Mouse (Mus musculus): Measurements from ENCODE around the gene Lmo7. TPM values are rescaled to one million over a fixed set of nuclear protein-coding genes. Genes with fewer than 3 reads are reported as not detected.
A peak's percentile ranks its signal among the peaks of the same experiment; 100 is the strongest.

The Lmo7 gene
- polyA plus RNA-seq, 1 experiment from 2014 or later, result 2.8 TPM

DNA sequence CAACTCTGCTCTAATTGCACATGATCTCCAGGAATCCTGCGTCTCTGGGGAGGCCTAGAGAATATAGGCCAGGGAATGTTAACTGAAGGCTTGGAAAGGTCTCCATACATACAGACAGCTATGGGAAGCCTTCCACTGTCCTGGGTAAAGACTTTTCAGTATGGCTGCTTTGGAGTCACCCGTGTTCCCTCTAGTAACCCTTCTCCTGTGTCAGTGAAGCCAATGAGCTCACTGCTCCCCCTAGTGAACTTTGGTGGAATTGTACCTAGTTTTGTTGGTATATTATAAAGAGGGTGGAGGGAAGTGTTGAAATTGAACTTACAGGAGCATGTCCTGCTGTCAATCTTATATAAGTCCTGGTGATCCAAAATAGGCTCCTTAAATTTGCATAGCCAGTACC is 219.4 kb downstream of the Lmo7 start:
- no peak for ATAC-seq
- Histone ChIP-seq H3K27me3 (ENCODE audit: insufficient read depth, low read length) (no peaks in the 10 kb centered on the region), H3K36me3 (replicated peaks; ENCODE audit: insufficient read depth, low read length) (no peaks in the 10 kb centered on the region), H3K9ac (replicated peaks) (no peak overlapping the region), H3K27ac (ENCODE audit: low read depth) (no peak overlapping the region), H3K4me2 (ENCODE audit: low read depth, low read length) (no peak overlapping the region), H3K4me1 (ENCODE audit: insufficient read depth) (no peaks in the 10 kb centered on the region), H3K9me3 (ENCODE audit: low read length) (no peaks in the 10 kb centered on the region), H3K4me3 (ENCODE audit: low read depth, low read length) (no peak overlapping the region)
- peak; percentile 17 for DNase-seq
- TF ChIP-seq EP300 (IDR thresholded peaks at IDR 0.05; ENCODE audit: low read depth) (no peak), CTCF (IDR thresholded peaks at IDR 0.05; ENCODE audit: low read depth) (peak; percentile 68)
- WGBS (ENCODE audit: insufficient replicate concordance), result 38% methylated on average over 2 of the region's 2 CpGs

DNA sequence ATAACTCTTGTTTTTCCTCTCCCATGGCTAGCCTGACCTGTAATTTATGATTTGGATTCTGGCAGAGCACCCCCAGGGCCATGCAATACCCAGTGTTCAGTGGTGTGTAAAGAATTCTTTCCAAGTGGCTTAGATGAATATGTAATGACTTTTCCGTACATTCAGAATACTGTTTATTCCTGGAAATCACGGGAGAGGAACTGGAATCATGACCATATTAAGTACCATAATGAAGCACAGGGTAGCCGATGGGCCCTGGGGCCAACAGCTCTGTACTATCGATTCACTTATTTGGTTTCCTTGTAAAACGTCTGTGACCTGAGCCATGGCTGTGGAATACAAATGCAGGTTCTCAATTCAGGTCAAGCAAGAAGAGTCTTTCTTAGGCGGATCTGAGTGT is 221.3 kb downstream of the Lmo7 start:
- WGBS (ENCODE audit: insufficient replicate concordance), result 84% methylated on average over 6 of the region's 6 CpGs
- Histone ChIP-seq H3K36me3 (replicated peaks; ENCODE audit: insufficient read depth, low read length) (no peaks in the 10 kb centered on the region), H3K27ac (ENCODE audit: low read depth) (no peak overlapping the region), H3K4me3 (ENCODE audit: low read depth, low read length) (no peak overlapping the region), H3K9ac (replicated peaks) (no peak overlapping the region), H3K4me1 (ENCODE audit: insufficient read depth) (no peaks in the 10 kb centered on the region), H3K27me3 (ENCODE audit: insufficient read depth, low read length) (no peaks in the 10 kb centered on the region), H3K4me2 (ENCODE audit: low read depth, low read length) (no peak overlapping the region), H3K9me3 (ENCODE audit: low read length) (no peaks in the 10 kb centered on the region)
- ATAC-seq, result no peak
- no peak for DNase-seq
- TF ChIP-seq CTCF (IDR thresholded peaks at IDR 0.05; ENCODE audit: low read depth) (no peak), EP300 (IDR thresholded peaks at IDR 0.05; ENCODE audit: low read depth) (no peak)

DNA sequence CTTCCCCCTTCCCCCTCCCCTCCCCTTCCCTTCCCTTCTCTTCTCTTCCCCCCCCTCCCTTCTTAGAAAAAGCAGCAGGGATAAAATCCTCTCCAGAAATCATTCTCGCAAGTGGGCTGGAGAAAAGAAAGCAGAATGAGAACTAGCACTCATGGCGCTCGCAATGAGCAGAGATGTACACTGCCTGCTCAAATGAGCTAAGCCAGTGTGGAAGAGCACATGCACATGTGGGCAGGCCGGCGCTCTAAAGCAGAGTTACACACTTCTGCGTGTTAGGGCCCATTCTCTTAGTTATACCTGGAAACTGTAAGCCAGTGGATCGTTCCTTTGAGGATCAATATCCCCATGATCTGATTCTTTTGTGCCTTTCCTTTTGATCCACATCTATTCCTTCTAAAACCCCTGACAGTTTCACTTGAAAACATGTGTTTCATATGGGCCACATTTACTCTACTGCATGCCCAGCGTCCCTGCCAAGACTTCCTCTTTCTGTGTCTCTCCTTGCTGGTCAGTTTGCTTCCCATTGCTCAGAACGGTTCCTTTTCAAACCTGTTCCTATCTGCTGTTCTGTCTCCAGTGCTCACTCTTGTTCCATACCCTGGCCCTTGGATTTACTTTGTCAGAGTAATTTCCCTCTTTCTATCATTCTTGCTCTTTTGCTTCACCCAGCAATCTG is 224.2 kb downstream of the Lmo7 start:
- no peak overlapping the region for H3K4me3 ChIP-seq (ENCODE audit: low read depth, low read length)
- TF ChIP-seq CTCF (IDR thresholded peaks at IDR 0.05; ENCODE audit: low read depth) (no peak), EP300 (IDR thresholded peaks at IDR 0.05; ENCODE audit: low read depth) (no peak)
- no peak overlapping the region for H3K4me2 ChIP-seq (ENCODE audit: low read depth, low read length)
- H3K27me3 ChIP-seq (ENCODE audit: insufficient read depth, low read length), result no peaks in the 10 kb centered on the region
- no peak overlapping the region for H3K27ac ChIP-seq (ENCODE audit: low read depth)
- no peaks in the 10 kb centered on the region for H3K36me3 ChIP-seq (replicated peaks; ENCODE audit: insufficient read depth, low read length)
- no peaks in the 10 kb centered on the region for H3K4me1 ChIP-seq (ENCODE audit: insufficient read depth)
- 60% methylated on average over 9 of the region's 9 CpGs for WGBS (ENCODE audit: insufficient replicate concordance)
- H3K9ac ChIP-seq (replicated peaks), result no peak overlapping the region
- DNase-seq (no peak), ATAC-seq (no peak)
- no peaks in the 10 kb centered on the region for H3K9me3 ChIP-seq (ENCODE audit: low read length)

GRCm38 (mm10) chr14:101964381-101964780 is 234.6 kb downstream of the Lmo7 start:
- H3K4me3 ChIP-seq (ENCODE audit: low read depth, low read length), result no peak overlapping the region
- no peak for TF ChIP-seq EP300 (IDR thresholded peaks at IDR 0.05; ENCODE audit: low read depth)
- no peak for TF ChIP-seq CTCF (IDR thresholded peaks at IDR 0.05; ENCODE audit: low read depth)
- no peak overlapping the region for H3K4me2 ChIP-seq (ENCODE audit: low read depth, low read length)
- H3K27me3 ChIP-seq (ENCODE audit: insufficient read depth, low read length), result no peaks in the 10 kb centered on the region
- no peaks in the 10 kb centered on the region for H3K36me3 ChIP-seq (replicated peaks; ENCODE audit: insufficient read depth, low read length)
- H3K9ac ChIP-seq (replicated peaks), result no peak overlapping the region
- 75% methylated on average over 6 of the region's 6 CpGs for WGBS (ENCODE audit: insufficient replicate concordance)
- no peaks in the 10 kb centered on the region for H3K9me3 ChIP-seq (ENCODE audit: low read length)
- no peak overlapping the region for H3K27ac ChIP-seq (ENCODE audit: low read depth)
- ATAC-seq, result no peak
- DNase-seq, result no peak
- no peaks in the 10 kb centered on the region for H3K4me1 ChIP-seq (ENCODE audit: insufficient read depth)

GRCm38 (mm10) chr14:101964956-101965355 is 235.2 kb downstream of the Lmo7 start:
- DNase-seq, result no peak
- no peaks in the 10 kb centered on the region for H3K9me3 ChIP-seq (ENCODE audit: low read length)
- H3K9ac ChIP-seq (replicated peaks), result no peak overlapping the region
- no peaks in the 10 kb centered on the region for H3K4me1 ChIP-seq (ENCODE audit: insufficient read depth)
- ATAC-seq, result no peak
- WGBS (ENCODE audit: insufficient replicate concordance), result 62% methylated on average over 1 of the region's 1 CpGs
- no peak for TF ChIP-seq CTCF (IDR thresholded peaks at IDR 0.05; ENCODE audit: low read depth)
- TF ChIP-seq EP300 (IDR thresholded peaks at IDR 0.05; ENCODE audit: low read depth), result no peak
- no peaks in the 10 kb centered on the region for H3K36me3 ChIP-seq (replicated peaks; ENCODE audit: insufficient read depth, low read length)
- H3K4me3 ChIP-seq (ENCODE audit: low read depth, low read length), result no peak overlapping the region
- H3K27ac ChIP-seq (ENCODE audit: low read depth), result no peak overlapping the region
- H3K27me3 ChIP-seq (ENCODE audit: insufficient read depth, low read length), result no peaks in the 10 kb centered on the region
- no peak overlapping the region for H3K4me2 ChIP-seq (ENCODE audit: low read depth, low read length)

DNA sequence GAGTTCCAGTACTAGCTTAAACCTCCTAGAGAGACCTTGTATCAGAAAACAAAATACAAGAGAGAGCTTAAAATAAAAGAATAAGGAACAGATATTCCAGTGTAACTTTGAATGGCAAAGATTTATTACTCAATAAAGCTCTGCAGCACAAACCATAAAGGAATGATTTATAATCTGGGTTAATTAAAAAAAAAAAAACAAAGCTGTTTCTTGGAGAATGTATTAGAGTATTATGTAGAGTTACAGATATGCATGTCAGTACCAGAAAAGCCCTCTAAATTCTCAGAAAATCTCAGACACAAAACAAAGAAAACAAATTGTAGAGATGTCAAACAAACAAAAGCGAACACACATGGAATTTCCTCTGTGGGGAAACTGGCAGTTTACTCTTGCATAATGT is 243.0 kb downstream of the Lmo7 start:
- no peaks in the 10 kb centered on the region for H3K9me3 ChIP-seq (ENCODE audit: low read length)
- H3K36me3 ChIP-seq (replicated peaks; ENCODE audit: insufficient read depth, low read length), result no peaks in the 10 kb centered on the region
- no peak overlapping the region for H3K9ac ChIP-seq (replicated peaks)
- TF ChIP-seq CTCF (IDR thresholded peaks at IDR 0.05; ENCODE audit: low read depth) (no peak), EP300 (IDR thresholded peaks at IDR 0.05; ENCODE audit: low read depth) (no peak)
- no peak overlapping the region for H3K4me3 ChIP-seq (ENCODE audit: low read depth, low read length)
- no peak overlapping the region for H3K27ac ChIP-seq (ENCODE audit: low read depth)
- no peak for DNase-seq
- 64% methylated on average over 1 of the region's 1 CpGs for WGBS (ENCODE audit: insufficient replicate concordance)
- no peaks in the 10 kb centered on the region for H3K4me1 ChIP-seq (ENCODE audit: insufficient read depth)
- H3K4me2 ChIP-seq (ENCODE audit: low read depth, low read length), result no peak overlapping the region
- no peaks in the 10 kb centered on the region for H3K27me3 ChIP-seq (ENCODE audit: insufficient read depth, low read length)
- ATAC-seq, result no peak
